Mouse (Mus musculus) neural tube, embryonic 11.5 days (tissue): Measurements from ENCODE around the gene Tcl1b1. TPM values are rescaled to one million over a fixed set of nuclear protein-coding genes. Genes with fewer than 3 reads are reported as not detected.
"Not testable (repeated sequence)": the region's sequence is repeated elsewhere in the genome, so short reads cannot be mapped to it uniquely, and the experiment has no call there.

ENCODE experiments used
- ATAC-seq: fragments of 200-750 bp; cut with Nextera tagmentation; 2 replicates; pipeline ENCODE4 v1.8.0; 2017; ENCODE audit warnings: moderate number of reproducible peaks, mild to moderate bottlenecking, moderate TSS enrichment, moderate library complexity; ENCODE audit not compliant: insufficient read depth, low FRiP score, low TSS enrichment
- DNase-seq: peaks from one replicate; pipeline ENCODE4 v3.0.0-alpha.2; 2015; ENCODE audit warnings: low spot score
- H3K27ac ChIP-seq: fragments of 300-500 bp; sonication (generic); 2 replicates; pipeline ENCODE4 v1.5.1; 2014; ENCODE audit warnings: low read depth, mild to moderate bottlenecking, low read length
- H3K27me3 ChIP-seq: fragments of 300-500 bp; sonication (generic); 2 replicates; pipeline ENCODE4 v1.6.1; 2014; ENCODE audit warnings: mild to moderate bottlenecking, low read length, mixed read lengths; ENCODE audit not compliant: control insufficient read depth, insufficient read depth
- H3K36me3 ChIP-seq: fragments of 300-500 bp; sonication (generic); 2 replicates; pipeline ENCODE4 v1.6.1; 2014; ENCODE audit warnings: mild to moderate bottlenecking, low read length, moderate library complexity, mixed read lengths; ENCODE audit not compliant: control insufficient read depth, insufficient read depth
- H3K4me1 ChIP-seq: fragments of 300-500 bp; sonication (generic); 2 replicates; pipeline ENCODE4 v1.6.1; 2014; ENCODE audit warnings: low read length, mixed read lengths; ENCODE audit not compliant: control insufficient read depth, insufficient read depth
- H3K4me2 ChIP-seq: fragments of 300-500 bp; sonication (generic); 2 replicates; pipeline ENCODE4 v1.6.1; 2014; ENCODE audit warnings: low read depth, mild to moderate bottlenecking, moderate library complexity
- H3K4me3 ChIP-seq: fragments of 300-500 bp; sonication (generic); 2 replicates; pipeline ENCODE4 v1.5.1; 2014; ENCODE audit warnings: low read depth, low read length
- H3K9ac ChIP-seq: fragments of 300-500 bp; sonication (generic); 2 replicates; pipeline ENCODE4 v1.6.1; 2014; ENCODE audit warnings: mild to moderate bottlenecking, low read length
- H3K9me3 ChIP-seq: fragments of 300-500 bp; sonication (generic); 2 replicates; pipeline ENCODE4 v1.6.1; 2016; ENCODE audit warnings: low read length; ENCODE audit not compliant: control insufficient read depth
- WGBS: fragments of 180-500 bp; shearing (Covaris S2); extraction: QIAGEN DNeasy Blood & Tissue Kit; methylation state at CpG from one replicate; pipeline ENCODE4 v1.1.7; 2014; 5-methylcytosine and 5-hydroxymethylcytosine counted together
- polyA plus RNA-seq: library from polyadenylated mRNA; unstranded; fragments of >200 nt; fragmentation: Nextera tagmentation; extraction: Ambion mirVana; gene quantifications from 2 replicates; pipeline ENCODE4 v1.2.1, GENCODE M21; 2014

Tcl1b1 gene
- polyA plus RNA-seq, 1 experiment from 2014 or later = not detected

- not testable (repeated sequence) for ATAC-seq, H3K4me2 ChIP-seq, DNase-seq
Measured at GRCm38 (mm10) chr12:105174318-105174717, 14.8 kb downstream of the Tcl1b1 start.

GRCm38 (mm10) chr12:105176044-105176443, 16.6 kb downstream of the Tcl1b1 start, which contains the start of gene Tcl1b5:
TSS of gene Tcl1b5 (plus strand) at chr12:105176344.
- DNase-seq, H3K27ac ChIP-seq, H3K27me3 ChIP-seq, H3K4me1 ChIP-seq, H3K9me3 ChIP-seq, H3K9ac ChIP-seq, ATAC-seq, H3K4me2 ChIP-seq, H3K4me3 ChIP-seq, H3K36me3 ChIP-seq: not testable (repeated sequence)
- 76% methylated on average over 3 of the region's 3 CpGs for WGBS

More at GRCm38 (mm10) chr12:105174318-105174717, 14.8 kb downstream of the Tcl1b1 start:
- not testable (repeated sequence) for H3K4me3 ChIP-seq, H3K9me3 ChIP-seq, H3K4me1 ChIP-seq, H3K9ac ChIP-seq, H3K27me3 ChIP-seq, H3K36me3 ChIP-seq, H3K27ac ChIP-seq
- WGBS = 36% methylated on average over 2 of the region's 2 CpGs

- H3K9ac ChIP-seq, H3K4me1 ChIP-seq, ATAC-seq, H3K9me3 ChIP-seq, H3K4me2 ChIP-seq, DNase-seq, H3K27me3 ChIP-seq, H3K27ac ChIP-seq, H3K4me3 ChIP-seq, H3K36me3 ChIP-seq: not testable (repeated sequence)
- 85% methylated on average over 4 of the region's 4 CpGs for WGBS
Measured at GRCm38 (mm10) chr12:105181040-105181644, 21.7 kb downstream of the Tcl1b1 start.

- not testable (repeated sequence) for H3K9ac ChIP-seq, H3K9me3 ChIP-seq, DNase-seq, H3K27me3 ChIP-seq, H3K4me3 ChIP-seq, H3K4me1 ChIP-seq, H3K27ac ChIP-seq, ATAC-seq, H3K36me3 ChIP-seq, H3K4me2 ChIP-seq
- 48% methylated on average over 2 of the region's 2 CpGs for WGBS
Measured at GRCm38 (mm10) chr12:105188980-105189379, 29.5 kb downstream of the Tcl1b1 start.

- not testable (repeated sequence) for H3K27me3 ChIP-seq, DNase-seq, H3K27ac ChIP-seq, ATAC-seq, H3K4me2 ChIP-seq, H3K9ac ChIP-seq, H3K9me3 ChIP-seq, H3K4me1 ChIP-seq, H3K36me3 ChIP-seq, H3K4me3 ChIP-seq
- 95% methylated on average over 6 of the region's 6 CpGs for WGBS
Measured at GRCm38 (mm10) chr12:105190743-105191142, 31.3 kb downstream of the Tcl1b1 start, which contains the start of gene Tcl1b3. TSS of gene Tcl1b3 (plus strand) at chr12:105191043.

- not testable (repeated sequence) for H3K4me1 ChIP-seq, H3K9me3 ChIP-seq, H3K27ac ChIP-seq, H3K4me3 ChIP-seq, ATAC-seq, H3K4me2 ChIP-seq, H3K27me3 ChIP-seq, H3K36me3 ChIP-seq, DNase-seq, H3K9ac ChIP-seq
- WGBS = 42% methylated on average over 7 of the region's 7 CpGs
Measured at GRCm38 (mm10) chr12:105199684-105200497, 40.4 kb downstream of the Tcl1b1 start.

GRCm38 (mm10) chr12:105201657-105202056, 42.2 kb downstream of the Tcl1b1 start, which contains the start of gene Tcl1b4:
TSS of gene Tcl1b4 (plus strand) at chr12:105201957.
- H3K36me3 ChIP-seq, H3K4me1 ChIP-seq, H3K4me3 ChIP-seq, H3K4me2 ChIP-seq, H3K9ac ChIP-seq, H3K27ac ChIP-seq, H3K27me3 ChIP-seq, H3K9me3 ChIP-seq, ATAC-seq, DNase-seq: not testable (repeated sequence)
- WGBS = 94% methylated on average over 1 of the region's 1 CpGs

- no peak overlapping the region for H3K4me2 ChIP-seq
- no peak for ATAC-seq
- H3K4me3 ChIP-seq = no peak overlapping the region
- H3K27ac ChIP-seq = no peak overlapping the region
- DNase-seq = no peak
- WGBS = 71% methylated on average over 1 of the region's 1 CpGs
- no peak overlapping the region for H3K9ac ChIP-seq
- H3K9me3 ChIP-seq = no peaks in the 10 kb centered on the region
- no peaks in the 10 kb centered on the region for H3K4me1 ChIP-seq
- no peaks in the 10 kb centered on the region for H3K36me3 ChIP-seq
- no peaks in the 10 kb centered on the region for H3K27me3 ChIP-seq
Measured at GRCm38 (mm10) chr12:105207071-105207470, 47.6 kb downstream of the Tcl1b1 start.
